Mouse (Mus musculus) heart, postnatal 0 days (tissue): ENCODE measurements around the gene Cask. TPM values are rescaled to one million over a fixed set of nuclear protein-coding genes. Genes with fewer than 3 reads are reported as not detected.

ENCODE experiments used
- ATAC-seq: fragments of 200-750 bp; cut with Nextera tagmentation; 2 replicates; pipeline ENCODE4 v1.8.0; 2017; ENCODE audit warnings: low read depth, moderate number of reproducible peaks, moderate library complexity; ENCODE audit not compliant: insufficient read depth
- DNase-seq: peaks from one replicate; pipeline ENCODE4 v3.0.0-alpha.2; 2016; ENCODE audit warnings: low spot score
- H3K27ac ChIP-seq: fragments of 300-500 bp; sonication (generic); 2 replicates; pipeline ENCODE4 v1.5.1; 2014; ENCODE audit warnings: low read depth, mild to moderate bottlenecking
- H3K27me3 ChIP-seq: fragments of 300-500 bp; sonication (generic); 2 replicates; pipeline ENCODE4 v1.6.1; 2014; ENCODE audit warnings: low read length, mixed read lengths; ENCODE audit not compliant: control insufficient read depth, insufficient read depth
- H3K36me3 ChIP-seq: fragments of 300-500 bp; sonication (generic); replicated peaks from 2 replicates; pipeline ENCODE4 v1.6.1; 2014; ENCODE audit warnings: low read length, mixed read lengths; ENCODE audit not compliant: control insufficient read depth, insufficient read depth
- H3K4me1 ChIP-seq: fragments of 300-500 bp; sonication (generic); 2 replicates; pipeline ENCODE4 v1.6.1; 2014; ENCODE audit warnings: antibody characterized with exemption; ENCODE audit not compliant: control insufficient read depth, insufficient read depth
- H3K4me2 ChIP-seq: fragments of 300-500 bp; sonication (generic); 2 replicates; pipeline ENCODE4 v1.6.1; 2014; ENCODE audit warnings: low read depth, mild to moderate bottlenecking, low read length, moderate library complexity
- H3K4me3 ChIP-seq: fragments of 300-500 bp; sonication (generic); 2 replicates; pipeline ENCODE4 v1.5.1; 2014; ENCODE audit warnings: low read depth, low read length
- H3K9ac ChIP-seq: fragments of 300-500 bp; sonication (generic); replicated peaks from 2 replicates; pipeline ENCODE4 v1.6.1; 2014; ENCODE audit warnings: low read depth, low read length, mixed read lengths
- H3K9me3 ChIP-seq: fragments of 300-500 bp; sonication (generic); replicated peaks from 2 replicates; pipeline ENCODE4 v1.6.1; 2016; ENCODE audit warnings: low read length; ENCODE audit not compliant: control insufficient read depth
- CTCF ChIP-seq: IDR thresholded peaks from 2 replicates; pipeline ENCODE4 v1.5.1; 2016; ENCODE audit warnings: antibody characterized with exemption, control low read depth, low read depth
- EP300 ChIP-seq: IDR thresholded peaks from 2 replicates; pipeline ENCODE4 v1.6.1; 2016; ENCODE audit warnings: antibody characterized with exemption, low read depth
- WGBS: fragments of 180-500 bp; shearing (Covaris S2); extraction: QIAGEN DNeasy Blood & Tissue Kit; methylation state at CpG from one replicate; pipeline ENCODE4 v1.1.7; 2014; 5-methylcytosine and 5-hydroxymethylcytosine counted together
- polyA plus RNA-seq: library from polyadenylated mRNA; unstranded; fragments of >200 nt; fragmentation: Nextera tagmentation; extraction: Ambion mirVana; gene quantifications from 2 replicates; pipeline ENCODE4 v1.2.1, GENCODE M21; 2015
- total RNA-seq: library from RNA; depleted of rRNA; stranded (reverse); fragments of >200 nt; gene quantifications from 2 replicates; pipeline ENCODE4 v1.2.3, GENCODE M21; 2014; ENCODE audit warnings: low replicate concordance

Cask gene
- total and polyA plus RNA-seq, 2 experiments from 2014 or later, result 4.5 to 23.1 TPM

GRCm38 (mm10) chrX:13506376-13506775 lies 344.8 kb downstream of the Cask start:
- Histone ChIP-seq H3K4me2 (no peak overlapping the region), H3K27me3 (no peaks in the 10 kb centered on the region), H3K9me3 (no peaks in the 10 kb centered on the region), H3K36me3 (no peaks in the 10 kb centered on the region), H3K4me3 (no peak overlapping the region), H3K9ac (no peak overlapping the region), H3K4me1 (no peaks in the 10 kb centered on the region), H3K27ac (0 out of 2 replicates have a peak overlapping the region, but pooled peaks have one; percentile 20)
- TF ChIP-seq CTCF (no peak), EP300 (no peak)
- peak; percentile 66; the same call in 1 of the 2 replicates for ATAC-seq
- WGBS, result 60% methylated on average over 2 of the region's 2 CpGs
- peak; percentile 9 for DNase-seq

GRCm38 (mm10) chrX:13504389-13504788 lies 346.8 kb downstream of the Cask start:
- Histone ChIP-seq H3K9me3 (no peaks in the 10 kb centered on the region), H3K4me3 (no peak overlapping the region), H3K9ac (no peak overlapping the region), H3K4me2 (no peak overlapping the region), H3K36me3 (no peaks in the 10 kb centered on the region), H3K27ac (no peak overlapping the region), H3K27me3 (no peaks in the 10 kb centered on the region), H3K4me1 (no peaks in the 10 kb centered on the region)
- 79% methylated on average over 7 of the region's 7 CpGs for WGBS
- no peak for DNase-seq
- TF ChIP-seq EP300, result no peak
- TF ChIP-seq CTCF, result no peak
- no peak for ATAC-seq

DNA sequence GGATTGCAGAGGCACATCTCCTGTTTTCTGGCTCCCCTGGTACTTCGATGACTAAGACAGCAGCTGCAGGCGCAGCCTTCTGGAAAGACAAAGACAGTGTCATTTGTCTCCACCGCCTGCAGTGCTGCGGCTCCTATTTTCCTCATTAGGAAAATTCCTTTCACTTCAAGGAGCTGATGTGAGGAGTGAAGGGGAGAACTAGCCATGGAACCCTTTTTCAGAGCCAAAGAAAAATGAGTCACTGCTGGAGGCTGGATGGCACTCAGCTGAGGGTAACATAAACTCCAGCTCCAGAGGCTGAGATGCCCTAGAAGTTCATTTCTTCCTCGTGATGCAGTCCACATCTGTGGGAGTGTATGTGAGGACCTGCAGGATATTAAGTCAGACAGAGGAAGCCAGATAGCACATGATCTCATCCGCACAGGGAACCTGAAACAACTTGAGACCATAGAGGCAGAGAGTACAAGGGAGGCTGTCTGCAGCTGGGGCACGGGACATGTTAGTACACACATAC lies 348.2 kb downstream of the Cask start:
- no peak for TF ChIP-seq CTCF
- TF ChIP-seq EP300, result no peak
- no peaks in the 10 kb centered on the region for H3K9me3 ChIP-seq
- ATAC-seq (peak; percentile 39; the same call in 1 of the 2 replicates), DNase-seq (no peak)
- WGBS, result 55% methylated on average over 7 of the region's 7 CpGs
- H3K27ac ChIP-seq, result peak overlapping the region; percentile 54
- no peak overlapping the region for H3K4me3 ChIP-seq
- H3K4me1 ChIP-seq, result no peaks in the 10 kb centered on the region
- H3K4me2 ChIP-seq, result no peak overlapping the region
- no peak overlapping the region for H3K9ac ChIP-seq
- no peaks in the 10 kb centered on the region for H3K36me3 ChIP-seq
- no peaks in the 10 kb centered on the region for H3K27me3 ChIP-seq

- Histone ChIP-seq H3K36me3 (no peaks in the 10 kb centered on the region), H3K4me3 (no peak overlapping the region), H3K9me3 (no peaks in the 10 kb centered on the region), H3K9ac (no peak overlapping the region), H3K4me1 (no peaks in the 10 kb centered on the region), H3K27me3 (no peaks in the 10 kb centered on the region; the same call in 1 of the 2 replicates), H3K4me2 (no peak overlapping the region), H3K27ac (no peak overlapping the region)
- DNase-seq, result no peak
- no peak for ATAC-seq
- TF ChIP-seq CTCF (no peak), EP300 (no peak)
- 70% methylated on average over 4 of the region's 4 CpGs for WGBS
Observed at GRCm38 (mm10) chrX:13500284-13500683, 350.9 kb downstream of the Cask start.

- Histone ChIP-seq H3K4me1 (no peaks in the 10 kb centered on the region), H3K27ac (no peak overlapping the region), H3K4me3 (no peak overlapping the region), H3K9ac (no peak overlapping the region), H3K4me2 (no peak overlapping the region), H3K9me3 (no peaks in the 10 kb centered on the region), H3K36me3 (no peaks in the 10 kb centered on the region), H3K27me3 (no peaks in the 10 kb centered on the region; the same call in 1 of the 2 replicates)
- TF ChIP-seq CTCF (no peak), EP300 (no peak)
- WGBS, result 69% methylated on average over 8 of the region's 8 CpGs
- no peak for DNase-seq
- ATAC-seq, result no peak
Observed at GRCm38 (mm10) chrX:13494892-13495703, 356.1 kb downstream of the Cask start.
